In genomic region chr3:10091616-10092140, GRCm38 (mm10) we compare ENCODE assay signal across 19 mouse cellular contexts. TPM values are rescaled to one million over a fixed set of nuclear protein-coding genes. Genes with fewer than 3 reads are reported as not detected.
DNase-seq lines count a peak whose midpoint lies in the region; ATAC-seq lines count a peak whose summit lies in the region.
"Had no signal": no experiment of that assay in that cellular context is flagged by ENCODE, and none has a peak within 500 bp of the region (broad histone marks: within the 10 kb centered on the region; RNA-seq: fewer than 3 reads in every experiment).

No protein-coding gene starts in this region.

- no peaks in the 10 kb centered on the region for H3K9me3 ChIP-seq in forebrain, embryonic 13.5 days (replicated peaks)
- H3K9me3 ChIP-seq in forebrain, embryonic 14.5 days (replicated peaks; ENCODE audit: control insufficient read depth, low read length): no peaks in the 10 kb centered on the region
- no peaks in the 10 kb centered on the region for H3K9me3 ChIP-seq in heart, embryonic 13.5 days
- H3K9me3 ChIP-seq in heart, embryonic 11.5 days (replicated peaks; ENCODE audit: control insufficient read depth, low read length): no peaks in the 10 kb centered on the region
- H3K9me3 ChIP-seq in kidney, embryonic 16.5 days (ENCODE audit: low read length): no peaks in the 10 kb centered on the region
- H3K9me3 ChIP-seq: limb, embryonic 15.5 days; megakaryocyte, embryonic 14.5 days; neural tube, embryonic 13.5 days had no signal

- H3K4me2 ChIP-seq in forebrain, embryonic 13.5 days: no peak overlapping the region
- no peak overlapping the region for H3K4me2 ChIP-seq in forebrain, embryonic 14.5 days (ENCODE audit: low read length)
- no peak overlapping the region for H3K4me2 ChIP-seq in heart, embryonic 13.5 days
- H3K4me2 ChIP-seq in heart, embryonic 11.5 days: no peak overlapping the region
- no peak overlapping the region for H3K4me2 ChIP-seq in kidney, embryonic 16.5 days (replicated peaks; ENCODE audit: low read depth, low read length)
- H3K4me2 ChIP-seq: limb, embryonic 15.5 days; neural tube, embryonic 13.5 days had no signal

- no peak overlapping the region for H3K4me3 ChIP-seq in forebrain, embryonic 13.5 days
- no peak overlapping the region for H3K4me3 ChIP-seq in forebrain, embryonic 14.5 days (ENCODE audit: low read depth, low read length)
- no peak overlapping the region for H3K4me3 ChIP-seq in heart, embryonic 13.5 days
- no peak overlapping the region for H3K4me3 ChIP-seq in heart, embryonic 11.5 days (ENCODE audit: low read depth, low read length)
- no peak overlapping the region for H3K4me3 ChIP-seq in kidney, embryonic 16.5 days (ENCODE audit: low read length)
- no peak overlapping the region for H3K4me3 ChIP-seq in brown adipose tissue, adult 24 weeks (ENCODE audit: insufficient read depth, low read depth, low read length)
- H3K4me3 ChIP-seq: embryonic facial prominence, embryonic 10.5 days; layer of hippocampus, adult 2 months; limb, embryonic 15.5 days; megakaryocyte, embryonic 14.5 days; neural tube, embryonic 13.5 days had no signal

- no peak overlapping the region for H3K9ac ChIP-seq in forebrain, embryonic 13.5 days
- H3K9ac ChIP-seq in forebrain, embryonic 14.5 days (ENCODE audit: low read length): no peak overlapping the region
- no peak overlapping the region for H3K9ac ChIP-seq in heart, embryonic 13.5 days
- no peak overlapping the region for H3K9ac ChIP-seq in heart, embryonic 11.5 days (ENCODE audit: low read depth, low read length)
- H3K9ac ChIP-seq in kidney, embryonic 16.5 days (replicated peaks; ENCODE audit: low read length): no peak overlapping the region
- H3K9ac ChIP-seq: limb, embryonic 15.5 days; liver, postnatal 0 days; neural tube, embryonic 13.5 days had no signal

- no peaks in the 10 kb centered on the region for H3K4me1 ChIP-seq in forebrain, embryonic 13.5 days
- no peaks in the 10 kb centered on the region for H3K4me1 ChIP-seq in forebrain, embryonic 14.5 days (ENCODE audit: control insufficient read depth, insufficient read depth, low read length)
- peaks cover 14% of the 10 kb centered on the region; the same call in 1 of the 2 replicates for H3K4me1 ChIP-seq in heart, embryonic 13.5 days
- 0 out of 2 replicates have a peak, but pooled peaks cover 4% of the 10 kb centered on the region for H3K4me1 ChIP-seq in heart, embryonic 11.5 days (ENCODE audit: control insufficient read depth, insufficient read depth, low read length)
- peaks cover 6% of the 10 kb centered on the region; the same call in 1 of the 2 replicates for H3K4me1 ChIP-seq in kidney, embryonic 16.5 days (ENCODE audit: insufficient read depth, low read length)
- peaks cover 7% of the 10 kb centered on the region for H3K4me1 ChIP-seq in brown adipose tissue, adult 24 weeks (ENCODE audit: control insufficient read depth, insufficient read depth, insufficient read length, low read length)
- H3K4me1 ChIP-seq: limb, embryonic 15.5 days; neural tube, embryonic 13.5 days had no signal

- no peak for DNase-seq in forebrain, embryonic 14.5 days (ENCODE audit: low spot score)
- no peak for DNase-seq in kidney, postnatal 10 days
- DNase-seq in ovary, postnatal 14 days (ENCODE audit: low spot score): no peak
- DNase-seq: adrenal gland, postnatal 36 days; layer of hippocampus, postnatal 36 days; liver, postnatal 0 days; midbrain, embryonic 14.5 days; thymus, postnatal 4 days had no signal

- H3K27me3 ChIP-seq in forebrain, embryonic 13.5 days: no peaks in the 10 kb centered on the region
- H3K27me3 ChIP-seq in forebrain, embryonic 14.5 days (replicated peaks; ENCODE audit: control insufficient read depth, insufficient read depth, low read length): no peaks in the 10 kb centered on the region
- peaks cover 7% of the 10 kb centered on the region; the same call in 1 of the 2 replicates for H3K27me3 ChIP-seq in heart, embryonic 13.5 days (replicated peaks)
- peaks cover 3% of the 10 kb centered on the region; the same call in 1 of the 2 replicates for H3K27me3 ChIP-seq in heart, embryonic 11.5 days (ENCODE audit: control insufficient read depth, insufficient read depth, low read length)
- H3K27me3 ChIP-seq in kidney, embryonic 16.5 days (ENCODE audit: insufficient read depth, low read length): 0 out of 2 replicates have a peak, but pooled peaks cover 2% of the 10 kb centered on the region
- H3K27me3 ChIP-seq: limb, embryonic 15.5 days had no signal

- ATAC-seq in forebrain, embryonic 13.5 days: peak; percentile 27; the same call in 1 of the 2 replicates
- no peak for ATAC-seq in forebrain, embryonic 14.5 days
- no peak for ATAC-seq in heart, embryonic 13.5 days (ENCODE audit: extremely low read depth, insufficient number of reproducible peaks, low FRiP score, low TSS enrichment)
- ATAC-seq in heart, embryonic 11.5 days (replicated peaks; ENCODE audit: insufficient number of reproducible peaks, low FRiP score, low TSS enrichment): no peak
- no peak for ATAC-seq in kidney, embryonic 16.5 days (ENCODE audit: low FRiP score, low TSS enrichment)
- ATAC-seq: liver, postnatal 0 days had no signal

- no peak overlapping the region for H3K27ac ChIP-seq in forebrain, embryonic 13.5 days
- H3K27ac ChIP-seq in forebrain, embryonic 14.5 days (ENCODE audit: low read depth, low read length): no peak overlapping the region
- H3K27ac ChIP-seq in heart, embryonic 13.5 days (replicated peaks): peak overlapping the region; percentile 61; the same call in 1 of the 2 replicates
- no peak overlapping the region for H3K27ac ChIP-seq in heart, embryonic 11.5 days (ENCODE audit: low read depth, low read length)
- peak overlapping the region; percentile 76 for H3K27ac ChIP-seq in kidney, embryonic 16.5 days (ENCODE audit: low read length)
- peak overlapping the region; percentile 71 for H3K27ac ChIP-seq in brown adipose tissue, adult 24 weeks (replicated peaks; ENCODE audit: low read depth, low read length)
- H3K27ac ChIP-seq: embryonic facial prominence, embryonic 10.5 days; layer of hippocampus, adult 2 months; limb, embryonic 15.5 days; neural tube, embryonic 13.5 days had no signal

- no peaks in the 10 kb centered on the region for H3K36me3 ChIP-seq in forebrain, embryonic 13.5 days (ENCODE audit: poor library complexity, severe bottlenecking)
- H3K36me3 ChIP-seq in forebrain, embryonic 14.5 days (ENCODE audit: control insufficient read depth, insufficient read depth, low read length): no peaks in the 10 kb centered on the region
- H3K36me3 ChIP-seq in heart, embryonic 13.5 days: no peaks in the 10 kb centered on the region
- no peaks in the 10 kb centered on the region for H3K36me3 ChIP-seq in heart, embryonic 11.5 days (ENCODE audit: control insufficient read depth, insufficient read depth, low read length)
- H3K36me3 ChIP-seq in kidney, embryonic 16.5 days (ENCODE audit: insufficient read depth, low read length): no peaks in the 10 kb centered on the region
- H3K36me3 ChIP-seq: embryonic facial prominence, embryonic 10.5 days; limb, embryonic 15.5 days; neural tube, embryonic 13.5 days had no signal

- 88% methylated on average over 6 of the region's 6 CpGs for WGBS in forebrain, embryonic 13.5 days
- 81% methylated on average over 6 of the region's 6 CpGs for WGBS in forebrain, embryonic 14.5 days
- 63% methylated on average over 6 of the region's 6 CpGs for WGBS in heart, embryonic 13.5 days
- 62% methylated on average over 6 of the region's 6 CpGs for WGBS in heart, embryonic 11.5 days (ENCODE audit: insufficient replicate concordance)
- WGBS in kidney, embryonic 16.5 days: 55% methylated on average over 6 of the region's 6 CpGs

RNA-seq across cellular contexts. Expression of gene Gm9833, which starts 3.8 kb away (rescaled TPM):
- polyA plus RNA-seq in forebrain, embryonic 13.5 days (2015; fragmentation: Nextera tagmentation; extraction: Ambion mirVana): 7.7 and 8.6 TPM in 2 replicates
- 8.1 and 10.1 TPM in 2 replicates for polyA plus RNA-seq in forebrain, embryonic 14.5 days (2014; fragmentation: Nextera tagmentation; extraction: Ambion mirVana)
- 1.9 and 2.0 TPM in 2 replicates for polyA plus RNA-seq in heart, embryonic 13.5 days (2015; fragmentation: Nextera tagmentation; extraction: Ambion mirVana)
- polyA plus RNA-seq in heart, embryonic 11.5 days (2014; fragmentation: Nextera tagmentation; extraction: Ambion mirVana): 3.1 and 3.4 TPM in 2 replicates
- 4.3 and 5.5 TPM in 2 replicates for polyA plus RNA-seq in kidney, embryonic 16.5 days (2015; fragmentation: Nextera tagmentation; extraction: Ambion mirVana)
- polyA plus RNA-seq in brown adipose tissue, adult 24 weeks (2012; ENCODE audit: insufficient read depth, insufficient read length, missing spikeins): not detected in 2 replicates
- polyA plus RNA-seq: small intestine, adult 2 months had no signal

Comparison
In these comparisons a context has a peak if more than half of its experiments do, and no peak if none do; other contexts are left out.
1. H3K27ac ChIP-seq: peak in heart, embryonic 13.5 days (single experiment), kidney, embryonic 16.5 days (single experiment) and brown adipose tissue, adult 24 weeks (single experiment); none in forebrain, embryonic 13.5 days (single experiment), forebrain, embryonic 14.5 days (single experiment) and heart, embryonic 11.5 days (single experiment).